Mouse (Mus musculus): Measurements from ENCODE around the gene Ube2o.

Gene Ube2o

GRCm38 (mm10) chr11:116490232-116491107 is 90.8 kb downstream of the Ube2o start:
- DNase-seq (ENCODE audit: extremely low read depth, insufficient read length, low spot score): peak; percentile 91

GRCm38 (mm10) chr11:116489771-116490231 is 91.4 kb downstream of the Ube2o start:
- no peak for DNase-seq (ENCODE audit: extremely low read depth, insufficient read length, low spot score)

GRCm38 (mm10) chr11:116488693-116489375 is 92.4 kb downstream of the Ube2o start:
- peak; percentile 33 for DNase-seq (ENCODE audit: extremely low read depth, insufficient read length, low spot score)

- DNase-seq (ENCODE audit: extremely low read depth, insufficient read length, low spot score): no peak
These were observed 93.0 kb downstream of the Ube2o start for GRCm38 (mm10) chr11:116488207-116488606.
